Mouse (Mus musculus) kidney, embryonic 15.5 days (tissue): ENCODE data around the gene 4833439L19Rik. TPM values are rescaled to one million over a fixed set of nuclear protein-coding genes. Genes with fewer than 3 reads are reported as not detected.
A peak's percentile ranks its signal among the peaks of the same experiment; 100 is the strongest.

Experiments
- ATAC-seq: fragments of 200-750 bp; cut with Nextera tagmentation; replicated peaks from 2 replicates; pipeline ENCODE4 v1.8.0; 2017; ENCODE audit warnings: moderate TSS enrichment; ENCODE audit not compliant: low FRiP score
- H3K27ac ChIP-seq: fragments of 300-500 bp; sonication (generic); 2 replicates; pipeline ENCODE4 v1.5.1; 2015; ENCODE audit warnings: mild to moderate bottlenecking, inconsistent platforms
- H3K27me3 ChIP-seq: fragments of 300-500 bp; sonication (generic); 2 replicates; pipeline ENCODE4 v1.6.1; 2015; ENCODE audit warnings: inconsistent platforms
- H3K36me3 ChIP-seq: fragments of 300-500 bp; sonication (generic); 2 replicates; pipeline ENCODE4 v1.6.1; 2015; ENCODE audit warnings: inconsistent platforms
- H3K4me1 ChIP-seq: fragments of 300-500 bp; sonication (generic); 2 replicates; pipeline ENCODE4 v1.6.1; 2015; ENCODE audit warnings: inconsistent platforms
- H3K4me2 ChIP-seq: fragments of 300-500 bp; sonication (generic); 2 replicates; pipeline ENCODE4 v1.6.1; 2015; ENCODE audit warnings: moderate library complexity, mild to moderate bottlenecking, inconsistent platforms
- H3K4me3 ChIP-seq: fragments of 300-500 bp; sonication (generic); replicated peaks from 2 replicates; pipeline ENCODE4 v1.5.1; 2015; ENCODE audit warnings: mild to moderate bottlenecking, inconsistent platforms
- H3K9ac ChIP-seq: fragments of 300-500 bp; sonication (generic); 2 replicates; pipeline ENCODE4 v1.6.1; 2015; ENCODE audit warnings: mild to moderate bottlenecking, inconsistent platforms
- H3K9me3 ChIP-seq: fragments of 300-500 bp; sonication (generic); replicated peaks from 2 replicates; pipeline ENCODE4 v1.6.1; 2016; ENCODE audit warnings: inconsistent platforms
- WGBS: fragments of 180-500 bp; shearing (Covaris S2); methylation state at CpG from one replicate; pipeline ENCODE4 v1.1.7; 2015; ENCODE audit warnings: mixed read lengths; 5-methylcytosine and 5-hydroxymethylcytosine counted together
- polyA plus RNA-seq: library from polyadenylated mRNA; unstranded; fragments of >200 nt; fragmentation: Nextera tagmentation; extraction: Ambion mirVana; gene quantifications from 2 replicates; pipeline ENCODE4 v1.2.1, GENCODE M21; 2015

4833439L19Rik gene
- polyA plus RNA-seq, 1 experiment from 2014 or later, result 162 TPM

DNA sequence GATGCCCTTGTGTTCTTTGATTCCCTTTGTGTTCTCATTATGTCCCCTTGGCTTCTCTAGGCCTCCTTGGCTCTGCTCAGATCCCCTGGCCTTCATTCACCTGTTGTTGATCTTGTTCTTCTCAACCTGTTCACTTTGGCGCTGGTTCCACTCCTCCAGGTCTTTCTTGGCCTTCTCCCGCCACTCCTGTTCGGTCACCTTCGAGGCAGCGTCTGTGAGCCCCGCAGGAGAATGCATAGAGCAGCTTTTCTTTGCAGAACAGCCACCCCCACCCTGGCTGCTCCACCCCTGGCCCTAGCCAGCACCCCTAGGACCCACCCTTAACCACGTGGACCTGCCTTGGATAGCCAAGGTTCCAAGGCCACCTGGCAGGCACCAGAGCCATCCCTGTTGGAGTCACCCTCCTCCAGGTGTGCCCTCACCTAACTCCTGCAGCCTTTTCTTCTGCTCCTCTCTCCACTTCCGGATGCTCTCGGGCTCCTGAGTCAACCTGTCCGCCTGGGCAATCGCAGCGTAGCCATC lies 33.4 kb upstream of the 4833439L19Rik start:
- ATAC-seq, result no peak
- WGBS, result 94% methylated on average over 12 of the region's 12 CpGs
- H3K36me3 ChIP-seq, result peaks cover 38% of the 10 kb centered on the region
- H3K27me3 ChIP-seq, result no peaks in the 10 kb centered on the region
- H3K27ac ChIP-seq, result no peak overlapping the region
- H3K4me2 ChIP-seq, result no peak overlapping the region
- H3K4me3 ChIP-seq, result no peak overlapping the region
- H3K4me1 ChIP-seq, result peaks cover 4% of the 10 kb centered on the region
- no peaks in the 10 kb centered on the region for H3K9me3 ChIP-seq
- no peak overlapping the region for H3K9ac ChIP-seq

DNA sequence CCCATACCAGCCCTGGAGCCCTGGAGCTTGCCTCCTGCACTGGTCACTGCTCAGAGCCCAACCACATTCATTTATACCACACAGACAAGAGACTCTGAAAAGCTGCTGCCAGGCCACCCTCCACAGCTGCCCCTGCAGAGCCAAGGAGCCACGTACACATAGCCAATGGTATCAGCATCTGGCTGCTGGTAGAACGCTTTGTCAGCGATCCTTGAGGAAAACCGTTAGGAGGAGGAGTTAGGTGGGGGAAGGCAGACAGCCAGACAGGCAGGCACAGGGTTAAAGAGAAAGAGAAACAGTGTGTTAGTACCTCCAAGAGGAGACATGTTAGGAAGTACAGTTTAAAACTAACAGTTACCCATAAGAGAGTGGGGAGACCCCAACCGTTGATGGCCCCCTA lies 31.6 kb upstream of the 4833439L19Rik start:
- WGBS, result 54% methylated on average over 5 of the region's 5 CpGs
- peaks cover 50% of the 10 kb centered on the region for H3K36me3 ChIP-seq
- no peak overlapping the region; the same call in 1 of the 2 replicates for H3K9ac ChIP-seq
- no peak overlapping the region for H3K4me2 ChIP-seq
- H3K4me1 ChIP-seq, result peaks cover 5% of the 10 kb centered on the region
- H3K27me3 ChIP-seq, result no peaks in the 10 kb centered on the region
- no peak overlapping the region for H3K4me3 ChIP-seq
- no peak for ATAC-seq
- H3K9me3 ChIP-seq, result no peaks in the 10 kb centered on the region
- no peak overlapping the region for H3K27ac ChIP-seq

DNA sequence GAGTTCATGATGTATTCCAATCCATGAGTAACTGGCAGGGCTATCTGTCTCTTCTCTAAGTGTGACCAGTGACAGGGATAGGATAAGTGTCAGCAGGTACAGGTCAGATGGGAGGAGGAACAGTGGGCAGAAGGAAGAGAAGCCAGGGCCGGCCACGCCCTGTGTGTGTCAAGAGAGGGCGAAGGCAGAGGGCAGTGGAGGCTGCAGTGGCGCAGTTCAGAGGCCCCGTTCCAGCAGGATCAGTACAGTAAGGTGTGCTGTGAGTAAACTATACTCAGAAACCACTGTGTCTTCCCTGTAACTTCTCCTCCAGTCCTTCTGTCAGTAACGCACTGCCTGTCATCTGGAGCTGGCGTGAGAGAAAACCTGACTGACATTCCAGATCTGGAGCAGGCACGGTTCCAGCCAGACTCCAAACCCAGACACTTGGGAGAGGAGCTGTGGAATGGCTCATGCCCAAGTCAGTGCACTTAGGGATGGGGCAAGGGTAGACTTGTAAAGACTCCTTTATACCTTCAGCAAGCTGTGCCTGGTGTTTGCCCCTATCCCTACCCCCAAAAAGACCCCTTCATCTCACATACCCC lies 31.0 kb upstream of the 4833439L19Rik start:
- H3K4me1 ChIP-seq, result peaks cover 11% of the 10 kb centered on the region
- no peak overlapping the region for H3K4me3 ChIP-seq
- no peak overlapping the region for H3K9ac ChIP-seq
- H3K27ac ChIP-seq, result no peak overlapping the region
- no peaks in the 10 kb centered on the region for H3K27me3 ChIP-seq
- H3K4me2 ChIP-seq, result no peak overlapping the region
- no peaks in the 10 kb centered on the region for H3K9me3 ChIP-seq
- 87% methylated on average over 8 of the region's 8 CpGs for WGBS
- ATAC-seq, result no peak
- H3K36me3 ChIP-seq, result peaks cover 50% of the 10 kb centered on the region

DNA sequence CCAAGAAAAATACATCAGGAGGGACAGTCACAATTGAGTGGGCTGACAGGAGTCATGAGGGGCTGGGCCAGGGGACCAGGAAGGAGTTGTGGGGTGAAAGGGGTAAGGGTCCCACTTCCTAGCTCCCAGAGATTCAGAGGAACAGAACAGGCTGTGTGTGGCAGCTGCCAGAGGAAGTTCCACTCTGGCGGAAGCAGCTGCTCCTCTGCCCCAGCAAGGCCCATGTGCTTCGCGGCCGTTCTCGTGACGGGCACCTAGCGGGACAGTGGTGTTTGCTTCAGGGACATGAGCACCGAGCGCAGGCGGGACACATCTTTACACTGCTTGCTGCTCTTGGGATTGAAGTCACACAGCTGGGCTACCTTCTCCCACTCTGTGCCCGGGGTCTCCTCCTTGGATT lies 28.4 kb upstream of the 4833439L19Rik start:
- ATAC-seq, result no peak
- H3K9ac ChIP-seq, result no peak overlapping the region
- H3K4me3 ChIP-seq, result no peak overlapping the region
- no peaks in the 10 kb centered on the region for H3K27me3 ChIP-seq
- peaks cover 40% of the 10 kb centered on the region for H3K36me3 ChIP-seq
- WGBS, result 96% methylated on average over 11 of the region's 11 CpGs
- H3K4me1 ChIP-seq, result peaks cover 24% of the 10 kb centered on the region
- H3K9me3 ChIP-seq, result no peaks in the 10 kb centered on the region
- H3K4me2 ChIP-seq, result no peak overlapping the region
- no peak overlapping the region for H3K27ac ChIP-seq

DNA sequence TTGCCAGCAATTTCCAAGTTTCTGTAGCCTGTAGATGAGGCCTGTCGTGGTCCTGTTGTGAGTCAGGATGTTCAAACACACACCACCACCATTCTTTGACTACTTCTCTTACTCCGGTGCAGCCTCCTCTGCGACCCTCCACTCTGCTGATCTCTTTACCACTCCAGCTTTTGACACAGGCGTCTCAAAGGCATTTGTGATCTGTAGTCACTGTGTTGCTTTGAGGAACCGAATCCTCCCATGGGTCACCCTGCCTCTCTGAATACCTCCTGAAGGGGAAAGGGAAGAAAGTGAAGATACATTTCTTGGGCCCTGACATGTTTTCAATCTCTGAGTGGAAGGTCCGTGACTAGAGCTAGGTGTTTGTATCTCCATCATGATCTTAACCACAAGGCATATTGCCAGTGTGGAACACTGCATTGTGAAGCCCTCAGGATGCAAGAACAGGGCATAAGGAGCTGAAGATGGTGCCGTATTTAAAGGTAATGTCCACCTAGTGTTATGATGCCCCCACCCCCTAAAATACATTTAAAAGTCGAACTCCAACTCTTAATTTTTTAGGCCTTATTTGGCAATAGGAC lies 26.6 kb upstream of the 4833439L19Rik start:
- ATAC-seq, result no peak
- Histone ChIP-seq H3K4me1 (peaks cover 29% of the 10 kb centered on the region), H3K4me3 (peak overlapping the region; percentile 83), H3K4me2 (peak overlapping the region; percentile 84), H3K9ac (no peak overlapping the region), H3K9me3 (no peaks in the 10 kb centered on the region), H3K27ac (no peak overlapping the region), H3K36me3 (peaks cover 46% of the 10 kb centered on the region), H3K27me3 (no peaks in the 10 kb centered on the region)
- WGBS, result 91% methylated on average over 8 of the region's 8 CpGs

DNA sequence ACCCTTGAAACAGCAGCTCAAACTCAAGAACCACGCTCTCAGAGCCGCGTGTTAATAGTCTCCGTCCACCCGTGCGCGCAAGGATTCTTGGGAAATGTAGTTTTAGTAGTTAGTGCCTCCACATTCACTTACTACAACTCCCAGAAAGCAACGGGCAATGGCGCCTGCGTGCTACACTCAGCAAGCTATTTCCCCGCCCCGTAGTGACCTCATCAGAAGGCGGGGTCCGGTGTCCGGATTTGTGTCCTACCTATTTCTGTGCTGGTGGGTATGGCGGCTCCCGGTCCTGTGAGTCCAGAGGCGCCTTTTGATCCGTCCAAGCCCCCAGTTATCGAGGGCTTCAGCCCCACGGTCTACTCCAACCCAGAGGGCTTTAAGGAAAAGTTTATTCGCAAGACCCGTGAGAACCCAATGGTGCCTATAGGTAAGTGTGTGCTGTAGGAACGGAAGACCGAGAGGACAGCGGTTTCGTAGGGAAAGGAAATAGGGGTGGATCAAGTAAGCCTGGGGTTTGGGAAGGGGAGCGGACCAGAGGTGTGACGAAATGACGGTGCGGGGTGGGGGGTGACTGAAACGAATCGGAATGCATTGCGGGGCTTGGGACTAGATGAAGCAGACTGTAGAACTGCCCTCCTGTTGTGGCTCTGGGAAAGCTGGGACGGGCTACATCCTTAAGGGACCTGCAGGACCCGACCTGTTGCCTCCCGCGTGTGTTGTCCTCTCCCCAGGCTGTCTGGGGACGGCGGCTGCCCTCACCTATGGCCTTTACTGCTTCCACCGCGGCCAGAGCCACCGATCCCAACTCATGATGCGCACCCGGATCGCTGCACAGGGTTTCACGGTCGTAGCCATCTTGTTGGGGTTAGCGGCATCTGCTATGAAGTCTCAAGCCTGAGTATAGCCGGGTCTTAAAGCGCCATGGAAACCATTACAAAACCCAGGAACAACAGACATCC lies 25.0 kb upstream of the 4833439L19Rik start, which contains the start of the genes Nop16 and Higd2a:
Gene Nop16 (minus strand): TSS at position 95 of the 956 bp plus-strand sequence.
Gene Higd2a (plus strand): TSS at position 212 of the 956 bp plus-strand sequence.
- Histone ChIP-seq H3K4me2 (peak within 1 kb of the TSS; percentile 84), H3K9me3 (no peaks in the 10 kb centered on the region), H3K9ac (peak within 1 kb of the TSS; percentile 85), H3K27me3 (no peaks in the 10 kb centered on the region), H3K27ac (peak within 1 kb of the TSS; percentile 91), H3K4me1 (peaks cover 25% of the 10 kb centered on the region), H3K36me3 (peaks cover 50% of the 10 kb centered on the region), H3K4me3 (peak within 1 kb of the TSS; percentile 83)
- under 1% methylated on average over 51 of the region's 51 CpGs for WGBS
- ATAC-seq, result peak; percentile 98

DNA sequence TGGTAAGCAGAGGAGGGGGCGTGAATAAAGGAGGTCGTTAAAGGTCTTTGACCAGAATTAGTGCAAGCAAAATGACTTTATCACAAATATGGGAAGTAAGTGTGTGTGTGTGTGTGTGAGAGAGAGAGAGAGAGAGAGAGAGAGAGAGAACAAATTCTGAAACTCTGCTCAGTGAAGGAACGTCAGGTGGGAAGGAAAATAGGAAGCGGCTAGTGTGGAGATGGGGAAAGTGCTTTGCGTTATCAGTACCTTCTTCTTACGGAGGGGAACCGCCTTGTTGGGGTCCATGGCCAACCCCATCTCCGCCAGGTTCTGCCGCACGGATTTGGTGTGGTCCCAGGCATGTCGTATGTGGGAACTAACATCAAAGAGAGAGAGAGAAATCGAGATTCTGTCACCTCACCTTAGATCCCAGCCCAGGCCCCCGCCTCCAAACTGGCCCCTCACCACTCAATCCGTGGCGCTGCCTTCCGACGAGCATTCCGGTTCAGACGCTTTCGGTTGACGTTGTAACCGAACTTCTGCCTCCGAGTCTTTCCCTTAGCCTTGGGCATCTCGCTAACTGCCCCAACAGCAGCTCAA lies 24.3 kb upstream of the 4833439L19Rik start:
- peak overlapping the region; percentile 83 for H3K4me3 ChIP-seq
- H3K4me2 ChIP-seq, result peak overlapping the region; percentile 84
- WGBS, result under 1% methylated on average over 24 of the region's 24 CpGs
- peaks cover 25% of the 10 kb centered on the region for H3K4me1 ChIP-seq
- no peaks in the 10 kb centered on the region for H3K27me3 ChIP-seq
- peak; percentile 28 for ATAC-seq
- no peaks in the 10 kb centered on the region for H3K9me3 ChIP-seq
- peaks cover 52% of the 10 kb centered on the region for H3K36me3 ChIP-seq
- peak overlapping the region; percentile 85 for H3K9ac ChIP-seq
- peak overlapping the region; percentile 76 for H3K27ac ChIP-seq

DNA sequence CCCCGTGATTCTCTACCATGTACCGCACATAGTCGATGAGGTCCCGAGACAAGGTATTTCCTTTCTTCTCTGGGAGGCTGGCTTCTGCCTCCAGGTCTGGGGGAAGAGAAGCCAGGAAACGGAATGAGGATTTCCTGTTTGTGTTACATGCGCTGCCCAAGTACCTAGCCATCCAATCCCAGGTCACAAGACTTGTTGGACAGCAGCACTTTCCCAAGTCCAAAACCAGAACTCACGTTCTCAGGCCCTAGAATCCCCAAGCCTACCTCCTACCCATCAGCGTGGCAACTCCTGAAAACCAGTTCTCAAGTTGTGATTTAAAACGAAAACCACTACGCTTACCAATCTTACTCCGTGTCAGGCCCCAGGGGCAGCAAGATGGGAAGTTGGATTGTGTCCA lies 20.6 kb upstream of the 4833439L19Rik start:
- H3K9ac ChIP-seq, result no peak overlapping the region
- H3K4me1 ChIP-seq, result peaks cover 15% of the 10 kb centered on the region
- H3K9me3 ChIP-seq, result no peaks in the 10 kb centered on the region
- H3K27ac ChIP-seq, result no peak overlapping the region
- H3K27me3 ChIP-seq, result no peaks in the 10 kb centered on the region
- no peak overlapping the region for H3K4me2 ChIP-seq
- WGBS, result 79% methylated on average over 11 of the region's 11 CpGs
- no peak overlapping the region for H3K4me3 ChIP-seq
- ATAC-seq, result no peak
- H3K36me3 ChIP-seq, result peaks cover 77% of the 10 kb centered on the region

DNA sequence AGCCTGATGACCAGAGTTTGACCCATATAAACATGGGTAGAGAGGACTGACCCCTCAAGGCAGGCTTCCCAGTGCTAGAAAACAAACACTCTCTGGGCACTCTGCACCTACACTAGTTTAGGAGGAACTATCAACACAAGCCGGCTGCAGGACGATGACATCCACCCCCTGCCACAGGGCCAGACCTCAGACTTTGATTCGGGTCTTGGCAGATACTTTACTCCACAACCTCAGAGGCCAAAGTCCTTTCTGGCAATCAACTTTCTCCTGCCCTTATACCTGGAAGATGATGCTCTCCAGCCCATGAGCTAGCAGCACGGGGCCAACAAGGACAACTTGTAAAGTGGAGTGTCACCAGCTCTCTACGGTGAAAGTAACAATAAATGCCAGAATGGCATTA lies 17.6 kb upstream of the 4833439L19Rik start:
- Histone ChIP-seq H3K9me3 (no peaks in the 10 kb centered on the region), H3K27me3 (no peaks in the 10 kb centered on the region), H3K4me2 (no peak overlapping the region), H3K36me3 (peaks cover 100% of the 10 kb centered on the region), H3K4me3 (no peak overlapping the region), H3K27ac (0 out of 2 replicates have a peak overlapping the region, but pooled peaks have one; percentile 22), H3K4me1 (no peaks in the 10 kb centered on the region), H3K9ac (no peak overlapping the region)
- 90% methylated on average over 5 of the region's 5 CpGs for WGBS
- ATAC-seq, result no peak

DNA sequence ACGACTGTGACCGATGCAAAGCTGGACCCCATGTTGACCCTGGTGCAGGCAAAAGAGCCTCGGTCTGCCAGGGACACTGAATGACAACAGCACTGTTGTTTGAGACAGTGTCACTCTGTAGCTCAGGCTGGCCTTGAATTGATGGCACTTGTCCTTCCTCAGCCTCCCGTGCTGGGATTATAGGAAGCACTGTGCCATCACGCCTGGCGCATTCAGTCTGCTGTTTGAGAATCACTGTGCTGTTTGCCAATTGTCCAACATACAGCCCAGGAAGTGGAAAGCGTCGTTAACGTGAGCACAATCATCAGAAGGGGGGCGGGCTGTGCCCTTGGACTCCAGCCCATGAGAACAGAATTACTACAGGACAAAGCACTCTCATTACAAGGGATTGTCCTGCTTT lies 16.9 kb upstream of the 4833439L19Rik start:
- 81% methylated on average over 10 of the region's 10 CpGs for WGBS

DNA sequence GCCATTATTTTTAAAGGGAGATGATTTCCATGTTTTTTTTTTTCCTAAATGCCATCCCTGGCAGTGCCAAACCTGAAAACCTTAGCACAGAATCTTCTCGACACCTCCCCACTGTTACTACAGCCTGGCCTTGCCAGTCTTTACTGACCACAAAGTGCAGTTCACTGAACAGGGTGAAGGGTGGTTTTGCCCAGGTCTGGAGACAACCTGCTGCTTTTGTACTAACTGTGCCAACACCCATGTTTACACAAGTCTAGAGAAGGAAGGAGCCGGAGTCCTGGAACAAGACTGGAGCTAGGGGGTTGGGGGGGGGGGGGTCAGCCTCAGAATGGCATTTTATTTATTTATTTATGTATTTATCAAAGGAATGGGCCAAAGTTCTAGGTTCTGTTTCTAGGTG lies 16.1 kb upstream of the 4833439L19Rik start:
- Histone ChIP-seq H3K9me3 (no peaks in the 10 kb centered on the region), H3K36me3 (peaks cover 100% of the 10 kb centered on the region), H3K27ac (no peak overlapping the region), H3K4me2 (no peak overlapping the region), H3K9ac (no peak overlapping the region), H3K27me3 (no peaks in the 10 kb centered on the region), H3K4me3 (no peak overlapping the region), H3K4me1 (peaks cover 10% of the 10 kb centered on the region)
- no peak for ATAC-seq
- 71% methylated on average over 2 of the region's 2 CpGs for WGBS

More for the DNA sequence above, 16.9 kb upstream of the 4833439L19Rik start:
- Histone ChIP-seq H3K9me3 (no peaks in the 10 kb centered on the region), H3K4me2 (no peak overlapping the region), H3K4me1 (0 out of 2 replicates have a peak, but pooled peaks cover 3% of the 10 kb centered on the region), H3K4me3 (no peak overlapping the region), H3K27me3 (no peaks in the 10 kb centered on the region), H3K9ac (no peak overlapping the region), H3K27ac (no peak overlapping the region), H3K36me3 (peaks cover 100% of the 10 kb centered on the region)
- ATAC-seq, result no peak
